Comparison of ENCODE assay signal across 8 mouse cellular contexts in the genomic region with DNA sequence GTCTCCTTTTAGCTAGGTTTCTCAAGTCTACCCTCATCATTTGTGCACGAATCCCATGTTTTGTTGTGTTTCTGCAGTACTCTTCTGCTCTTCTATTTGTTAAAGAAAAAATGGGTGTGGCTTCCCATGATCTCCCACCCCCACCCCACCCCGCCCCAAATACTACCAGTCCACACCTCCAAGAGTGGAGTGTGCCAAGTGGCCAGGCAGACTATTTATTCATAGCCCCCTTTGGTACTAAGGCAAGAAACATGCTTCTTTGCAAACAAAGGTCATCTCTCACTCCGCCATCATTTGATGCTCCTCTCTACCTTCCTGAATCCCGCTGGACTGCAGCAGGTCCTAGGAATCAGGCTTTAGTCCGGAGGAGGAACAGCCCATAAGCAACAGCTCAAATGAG. TPM values are rescaled to one million over a fixed set of nuclear protein-coding genes. Genes with fewer than 3 reads are reported as not detected.
DNase-seq lines count a peak whose midpoint lies in the region; ATAC-seq and TF ChIP-seq lines count a peak whose summit lies in the region.

No protein-coding gene starts in this region.

- DNase-seq in spleen, adult 2 months (ENCODE audit: low read depth in 1 of 2, low spot score in 2 of 2), result no peak
- no peak for DNase-seq in spleen, adult 12 weeks (ENCODE audit: low spot score)
- no peak for DNase-seq in layer of hippocampus, postnatal 10 days (ENCODE audit: low spot score in 2 of 2)
- no peak for DNase-seq in MN1 (ENCODE audit: low spot score)

- H3K4me1 ChIP-seq in spleen, adult 2 months (ENCODE audit: control insufficient read depth, insufficient read depth, insufficient read length), result peaks cover 27% of the 10 kb centered on the region
- H3K4me1 ChIP-seq in forebrain, embryonic 13.5 days, result peaks cover 38% of the 10 kb centered on the region
- peaks cover 31% of the 10 kb centered on the region for H3K4me1 ChIP-seq in liver, embryonic 12.5 days
- H3K4me1 ChIP-seq in stomach, embryonic 16.5 days (ENCODE audit: control insufficient read depth, insufficient read depth, low read length), result peaks cover 20% of the 10 kb centered on the region

- WGBS in spleen, adult 2 months, result 22% methylated on average over 5 of the region's 5 CpGs
- 34% methylated on average over 5 of the region's 5 CpGs for WGBS in forebrain, embryonic 13.5 days
- 38% methylated on average over 5 of the region's 5 CpGs for WGBS in liver, embryonic 12.5 days (ENCODE audit: insufficient replicate concordance)
- 34% methylated on average over 5 of the region's 5 CpGs for WGBS in stomach, embryonic 16.5 days

- H3K4me2 ChIP-seq in forebrain, embryonic 13.5 days, result peak overlapping the region; percentile 95
- peak overlapping the region; percentile 83 for H3K4me2 ChIP-seq in liver, embryonic 12.5 days
- H3K4me2 ChIP-seq in stomach, embryonic 16.5 days (ENCODE audit: low read depth, low read length), result peak overlapping the region; percentile 88

- no peak for ATAC-seq in forebrain, embryonic 13.5 days
- ATAC-seq in liver, embryonic 12.5 days, result no peak
- no peak for ATAC-seq in stomach, embryonic 16.5 days (ENCODE audit: insufficient read depth, low FRiP score)
- no peak for ATAC-seq in granulocyte monocyte progenitor cell, adult 5-6 weeks (replicated peaks; ENCODE audit: poor library complexity, severe bottlenecking)

- H3K9me3 ChIP-seq in forebrain, embryonic 13.5 days (replicated peaks), result no peaks in the 10 kb centered on the region
- H3K9me3 ChIP-seq in liver, embryonic 12.5 days (replicated peaks), result no peaks in the 10 kb centered on the region
- no peaks in the 10 kb centered on the region for H3K9me3 ChIP-seq in stomach, embryonic 16.5 days (replicated peaks; ENCODE audit: control insufficient read depth, low read length)

- peak overlapping the region; percentile 83 for H3K4me3 ChIP-seq in spleen, adult 2 months (ENCODE audit: extremely low read depth, insufficient read depth, insufficient read length)
- H3K4me3 ChIP-seq in forebrain, embryonic 13.5 days, result peak overlapping the region; percentile 67
- H3K4me3 ChIP-seq in liver, embryonic 12.5 days, result peak overlapping the region; percentile 58
- H3K4me3 ChIP-seq in stomach, embryonic 16.5 days (replicated peaks; ENCODE audit: low read length), result peak overlapping the region; percentile 56

- no peaks in the 10 kb centered on the region; the same call in 1 of the 2 replicates for H3K36me3 ChIP-seq in spleen, adult 2 months (ENCODE audit: control insufficient read depth, insufficient read depth, low read length)
- H3K36me3 ChIP-seq in forebrain, embryonic 13.5 days (ENCODE audit: poor library complexity, severe bottlenecking), result 0 out of 2 replicates have a peak, but pooled peaks cover 8% of the 10 kb centered on the region
- no peaks in the 10 kb centered on the region for H3K36me3 ChIP-seq in liver, embryonic 12.5 days
- no peaks in the 10 kb centered on the region for H3K36me3 ChIP-seq in stomach, embryonic 16.5 days (ENCODE audit: control insufficient read depth, insufficient read depth, low read length)

- H3K27ac ChIP-seq in spleen, adult 2 months (ENCODE audit: insufficient read depth, low read length), result peak overlapping the region; percentile 99
- no peak overlapping the region for H3K27ac ChIP-seq in forebrain, embryonic 13.5 days
- no peak overlapping the region for H3K27ac ChIP-seq in liver, embryonic 12.5 days
- H3K27ac ChIP-seq in stomach, embryonic 16.5 days (ENCODE audit: low read length), result peak overlapping the region; percentile 33; the same call in 1 of the 2 replicates

- peak overlapping the region; percentile 83 for H3K9ac ChIP-seq in forebrain, embryonic 13.5 days
- no peak overlapping the region for H3K9ac ChIP-seq in liver, embryonic 12.5 days
- peak overlapping the region; percentile 71 for H3K9ac ChIP-seq in stomach, embryonic 16.5 days (ENCODE audit: low read length)

- H3K27me3 ChIP-seq in spleen, adult 2 months (ENCODE audit: control insufficient read depth, insufficient read depth, low read length), result no peaks in the 10 kb centered on the region
- H3K27me3 ChIP-seq in forebrain, embryonic 13.5 days, result no peaks in the 10 kb centered on the region
- H3K27me3 ChIP-seq in liver, embryonic 12.5 days (replicated peaks), result peaks cover 43% of the 10 kb centered on the region
- H3K27me3 ChIP-seq in stomach, embryonic 16.5 days (ENCODE audit: control insufficient read depth, insufficient read depth, low read length), result peaks cover 8% of the 10 kb centered on the region; the same call in 1 of the 2 replicates

- no peak for TF ChIP-seq CTCF in spleen, adult 2 months (IDR thresholded peaks at IDR 0.05; ENCODE audit: extremely low read depth, insufficient read depth, insufficient read length, insufficient replicate concordance)

- no peak for TF ChIP-seq POLR2A in spleen, adult 2 months (IDR thresholded peaks at IDR 0.05; ENCODE audit: low read depth, low read length)

RNA-seq across cellular contexts. Expression of a gene that starts 2.0 kb away (rescaled TPM):
- 70.2 and 85.9 TPM in 2 replicates for polyA plus RNA-seq in spleen, adult 2 months (2012; rRNA removed)
- polyA plus RNA-seq in forebrain, embryonic 13.5 days (2015; fragmentation: Nextera tagmentation; extraction: Ambion mirVana), result 21.1 and 22.1 TPM in 2 replicates
- polyA plus RNA-seq in liver, embryonic 12.5 days (2016; fragmentation: Nextera tagmentation; extraction: Ambion mirVana), result 3.1 and 3.5 TPM in 2 replicates
- 13.4 and 16.4 TPM in 2 replicates for polyA plus RNA-seq in stomach, embryonic 16.5 days (2015; fragmentation: Nextera tagmentation; extraction: Ambion mirVana)
- 43.5 and 54.8 TPM in 2 replicates for total RNA-seq in granulocyte monocyte progenitor cell, adult 5-6 weeks (2014; fragmentation: Nextera tagmentation)
- total RNA-seq in granulocyte monocyte progenitor cell, adult 5-6 weeks (2017), result 57.9 and 76.3 TPM in 2 replicates
- 10 to 100 TPM; 37.4 to 39.8 TPM for total RNA-seq in layer of hippocampus, postnatal 10 days (2021)

Comparison
In these comparisons a context has a peak if more than half of its experiments do, and no peak if none do; other contexts are left out.
1. H3K27ac ChIP-seq: peak in spleen, adult 2 months (single experiment) and stomach, embryonic 16.5 days (single experiment); none in forebrain, embryonic 13.5 days (single experiment) and liver, embryonic 12.5 days (single experiment).
2. Peak in every context shown above with its lines, with median percentiles within 50 percentile points of each other: H3K4me3 ChIP-seq and H3K4me2 ChIP-seq.